ENCODE assay signal across 8 mouse cellular contexts in genomic region chr9:83833811-83834747, GRCm38 (mm10). TPM values are rescaled to one million over a fixed set of nuclear protein-coding genes. Genes with fewer than 3 reads are reported as not detected.
DNase-seq lines count a peak whose midpoint lies in the region; ATAC-seq and TF ChIP-seq lines count a peak whose summit lies in the region.

Gene Ttk, plus strand, starts transcription at chr9:83834689.

- peak; percentile 98 for ATAC-seq in activated CD4-positive, CD25-positive, alpha-beta regulatory T cell, adult 4 months
- ATAC-seq in inflammation-experienced regulatory T-cells, adult 6 months, result peak; percentile 94
- ATAC-seq in megakaryocyte-erythroid progenitor cell, adult 5-6 weeks (replicated peaks; ENCODE audit: low FRiP score, low TSS enrichment, poor library complexity, severe bottlenecking), result peak; percentile 99

- H3K4me1 ChIP-seq in cortical plate, adult 2 months (ENCODE audit: control insufficient read depth, insufficient read depth, low read length), result no peaks in the 10 kb centered on the region

- peak; percentile 84 for TF ChIP-seq POLR2A in cortical plate, adult 2 months (IDR thresholded peaks at IDR 0.05; ENCODE audit: extremely low read depth, insufficient read depth, low read length)

- H3K4me3 ChIP-seq in cortical plate, adult 2 months (ENCODE audit: insufficient read depth, low read length), result peak within 1 kb of the TSS; percentile 67

- no peak for TF ChIP-seq CTCF in cortical plate, adult 2 months (IDR thresholded peaks at IDR 0.05; ENCODE audit: extremely low read depth, insufficient read depth, low read length)

- intact Hi-C loops in left cerebral cortex, postnatal 10 days (cut with DNase I), result no loop called here

- peak; percentile 87 for DNase-seq in gastrocnemius, postnatal 10 days
- peak; percentile 90 to 94 for DNase-seq in left cerebral cortex, postnatal 10 days (ENCODE audit: extremely low spot score in 1 of 2, low spot score in 2 of 2)
- DNase-seq in right cerebral cortex, postnatal 25 days, result peak; percentile 90
- peak; percentile 87 to 90 for DNase-seq in urinary bladder, postnatal 4 days (ENCODE audit: low spot score in 2 of 2)

- peak within 1 kb of the TSS; percentile 13; the same call in 1 of the 2 replicates for H3K27ac ChIP-seq in cortical plate, adult 2 months (ENCODE audit: insufficient read depth, low read length)

RNA-seq across cellular contexts. Expression of gene Ttk, which starts in this region (rescaled TPM):
- polyA plus RNA-seq in activated CD4-positive, CD25-positive, alpha-beta regulatory T cell, adult 4 months (2017; shearing (Covaris generic)), result 1 to 10 TPM; 3.9 to 7.3 TPM
- 0.34 and 0.35 TPM in 2 replicates for polyA plus RNA-seq in cortical plate, adult 2 months (2012; rRNA removed)
- total RNA-seq in gastrocnemius, postnatal 10 days (2021), result 1 to 10 TPM; 3.6 to 5.4 TPM
- 10 to 100 TPM in 1 of 3 experiments, 1 to 10 TPM in 2; 1.2 to 23.4 (median 3.9) TPM for polyA plus RNA-seq in inflammation-experienced regulatory T-cells, adult 6 months (2017; shearing (Covaris generic))
- 1 to 10 TPM; 1.2 to 1.6 TPM for total RNA-seq in left cerebral cortex, postnatal 10 days (2021)
- total RNA-seq in megakaryocyte-erythroid progenitor cell, adult 5-6 weeks (2014; fragmentation: Nextera tagmentation), result 27.4 and 37.6 TPM in 2 replicates
- 37.7 and 46.8 TPM in 2 replicates for total RNA-seq in megakaryocyte-erythroid progenitor cell, adult 5-6 weeks (2017)

Comparison
In these comparisons a context has a peak if more than half of its experiments do, and no peak if none do; other contexts are left out.
1. Peak in every context shown above with its lines: DNase-seq, ATAC-seq, H3K4me3 ChIP-seq and H3K27ac ChIP-seq.
2. RNA of gene Ttk (total RNA-seq): 27.4 to 46.8 TPM in megakaryocyte-erythroid progenitor cell, adult 5-6 weeks; 3.6 to 5.4 TPM in gastrocnemius, postnatal 10 days and 1.2 to 1.6 TPM in left cerebral cortex, postnatal 10 days; every median in the first group is over 4 times any median in the second.